Mouse (Mus musculus): ENCODE measurements around the gene Krt24. TPM values are rescaled to one million over a fixed set of nuclear protein-coding genes. Genes with fewer than 3 reads are reported as not detected.

Gene Krt24
- polyA plus RNA-seq, 1 experiment from 2014 or later = not detected

DNA sequence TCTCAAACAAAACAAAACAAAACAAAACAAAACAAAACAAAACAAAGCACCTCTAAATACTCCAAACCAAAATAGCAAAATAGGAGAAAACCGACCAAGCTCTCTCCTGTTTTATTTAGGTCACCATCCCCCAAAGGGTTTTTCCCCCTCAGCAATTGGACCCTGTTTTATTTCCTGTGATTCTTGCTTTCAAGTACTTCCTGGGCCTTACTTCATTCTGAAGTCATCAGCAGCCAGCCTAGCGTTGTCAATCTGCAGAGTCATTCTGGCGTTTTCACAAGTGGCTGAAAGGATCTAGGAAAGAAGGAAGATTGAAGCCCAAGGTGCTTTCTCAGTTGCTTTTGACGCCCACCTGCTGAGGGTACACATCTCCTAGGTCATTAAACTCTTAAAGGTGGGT lies 1.7 kb downstream of the Krt24 start:
- DNase-seq (ENCODE audit: low spot score) = no peak
- WGBS = 62% methylated on average over 4 of the region's 4 CpGs
- Histone ChIP-seq H3K27me3 (replicated peaks; ENCODE audit: low read depth, poor library complexity, severe bottlenecking) (0 out of 2 replicates have a peak, but pooled peaks cover 3% of the 10 kb centered on the region), H3K9me3 (no peaks in the 10 kb centered on the region), H3K27ac (replicated peaks) (no peak overlapping the region), H3K36me3 (replicated peaks) (no peaks in the 10 kb centered on the region), H3K4me3 (no peak overlapping the region), H3K4me1 (peaks cover 12% of the 10 kb centered on the region)

DNA sequence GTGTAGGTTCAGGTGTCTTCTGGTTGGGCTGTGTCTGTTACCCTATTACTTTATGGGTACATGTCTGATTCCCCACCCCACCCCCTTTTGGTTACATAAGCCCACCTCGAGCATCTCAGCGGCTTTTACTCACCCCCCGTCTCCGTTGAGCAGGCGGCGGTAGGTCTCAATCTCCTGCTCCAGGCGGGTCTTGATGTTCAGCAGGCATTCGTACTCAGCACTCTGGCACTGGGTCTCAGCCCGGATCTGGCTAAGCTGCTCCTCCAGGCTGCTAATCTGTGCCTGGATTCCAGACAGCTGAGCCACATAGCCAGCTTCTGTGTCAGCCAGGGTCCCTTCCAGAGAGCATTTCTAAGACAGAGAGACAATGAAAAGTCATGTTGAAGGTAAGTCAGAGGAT lies 3.9 kb downstream of the Krt24 start:
- H3K36me3 ChIP-seq (replicated peaks) = no peaks in the 10 kb centered on the region
- H3K27ac ChIP-seq (replicated peaks) = no peak overlapping the region
- no peak overlapping the region for H3K4me3 ChIP-seq
- no peaks in the 10 kb centered on the region for H3K9me3 ChIP-seq
- H3K4me1 ChIP-seq = peaks cover 12% of the 10 kb centered on the region
- WGBS = 84% methylated on average over 9 of the region's 9 CpGs
- no peak for DNase-seq (ENCODE audit: low spot score)
- H3K27me3 ChIP-seq (replicated peaks; ENCODE audit: low read depth, poor library complexity, severe bottlenecking) = 0 out of 2 replicates have a peak, but pooled peaks cover 3% of the 10 kb centered on the region

DNA sequence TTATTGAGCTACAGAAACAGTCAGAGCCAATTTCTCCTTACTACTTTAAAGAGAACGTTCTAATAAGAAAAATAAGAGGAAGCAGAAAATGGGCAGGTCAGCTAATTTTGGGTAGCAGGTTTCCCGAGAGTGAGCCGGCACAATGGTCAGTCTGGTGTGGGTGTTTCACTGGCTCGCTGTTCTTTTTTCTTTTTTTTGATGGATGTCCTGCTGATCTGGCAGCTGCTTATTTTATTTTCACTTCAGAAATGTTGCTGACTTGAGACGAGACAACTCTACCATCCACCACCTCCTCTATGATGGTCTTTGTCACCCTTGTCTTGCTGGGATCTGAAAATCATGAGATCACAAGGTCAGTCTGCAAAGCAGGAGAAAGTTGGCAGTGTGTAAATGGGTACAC lies 5.1 kb downstream of the Krt24 start:
- no peak for DNase-seq (ENCODE audit: low spot score)
- Histone ChIP-seq H3K4me3 (no peak overlapping the region), H3K36me3 (replicated peaks) (no peaks in the 10 kb centered on the region), H3K27me3 (replicated peaks; ENCODE audit: low read depth, poor library complexity, severe bottlenecking) (0 out of 2 replicates have a peak, but pooled peaks cover 3% of the 10 kb centered on the region), H3K9me3 (no peaks in the 10 kb centered on the region), H3K4me1 (peaks cover 14% of the 10 kb centered on the region), H3K27ac (replicated peaks) (no peak overlapping the region)
- 80% methylated on average over 5 of the region's 5 CpGs for WGBS

DNA sequence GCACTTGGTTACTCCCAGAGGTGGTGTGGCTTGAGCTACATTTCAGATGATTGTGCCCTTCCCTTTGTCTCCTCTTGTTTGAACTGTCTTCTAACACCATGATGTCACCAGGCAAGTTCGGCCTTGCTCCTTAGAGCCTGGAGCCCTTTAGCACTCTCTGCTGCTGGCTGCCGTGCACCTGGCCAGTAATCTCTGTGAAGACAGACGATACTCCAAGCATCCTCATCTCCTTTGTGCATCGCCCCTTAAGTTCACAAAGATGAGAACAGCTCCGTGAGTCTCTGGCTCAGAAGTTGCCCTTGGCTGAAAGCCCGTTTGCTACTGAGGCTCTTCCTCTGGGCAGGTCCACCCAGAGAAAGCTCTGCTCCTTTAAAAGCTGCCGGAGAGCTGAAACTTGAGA lies 8.3 kb downstream of the Krt24 start:
- 57% methylated on average over 7 of the region's 7 CpGs for WGBS
- H3K4me3 ChIP-seq = no peak overlapping the region
- peak; percentile 30 for DNase-seq (ENCODE audit: low spot score)
- H3K4me1 ChIP-seq = peaks cover 7% of the 10 kb centered on the region
- no peaks in the 10 kb centered on the region for H3K9me3 ChIP-seq
- no peaks in the 10 kb centered on the region for H3K36me3 ChIP-seq (replicated peaks)
- H3K27ac ChIP-seq (replicated peaks) = no peak overlapping the region
- H3K27me3 ChIP-seq (replicated peaks; ENCODE audit: low read depth, poor library complexity, severe bottlenecking) = 0 out of 2 replicates have a peak, but pooled peaks cover 4% of the 10 kb centered on the region

DNA sequence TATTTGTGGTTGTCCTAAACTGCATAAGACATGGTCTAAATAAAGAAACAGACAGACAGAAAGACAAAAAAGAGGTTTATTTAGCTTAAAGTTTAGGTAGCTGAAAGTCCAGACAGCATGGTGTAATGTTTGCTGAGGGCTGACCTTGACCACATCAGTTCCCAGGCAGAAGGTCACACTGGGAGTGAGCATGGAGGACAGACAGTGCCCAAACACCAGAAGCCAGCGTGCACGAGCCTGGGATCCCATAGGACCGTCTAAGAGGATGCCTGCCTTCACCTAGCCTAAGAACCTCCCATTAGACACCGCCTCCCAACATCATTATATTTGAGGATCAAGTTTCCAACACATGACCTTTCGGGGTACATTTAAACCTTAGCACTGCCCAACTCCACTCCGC lies 9.4 kb downstream of the Krt24 start:
- H3K36me3 ChIP-seq (replicated peaks) = no peaks in the 10 kb centered on the region
- DNase-seq (ENCODE audit: low spot score) = no peak
- 0 out of 2 replicates have a peak, but pooled peaks cover 4% of the 10 kb centered on the region for H3K27me3 ChIP-seq (replicated peaks; ENCODE audit: low read depth, poor library complexity, severe bottlenecking)
- H3K4me3 ChIP-seq = no peak overlapping the region
- WGBS = 66% methylated on average over 6 of the region's 6 CpGs
- H3K27ac ChIP-seq (replicated peaks) = no peak overlapping the region
- peaks cover 3% of the 10 kb centered on the region for H3K4me1 ChIP-seq
- H3K9me3 ChIP-seq = no peaks in the 10 kb centered on the region

DNA sequence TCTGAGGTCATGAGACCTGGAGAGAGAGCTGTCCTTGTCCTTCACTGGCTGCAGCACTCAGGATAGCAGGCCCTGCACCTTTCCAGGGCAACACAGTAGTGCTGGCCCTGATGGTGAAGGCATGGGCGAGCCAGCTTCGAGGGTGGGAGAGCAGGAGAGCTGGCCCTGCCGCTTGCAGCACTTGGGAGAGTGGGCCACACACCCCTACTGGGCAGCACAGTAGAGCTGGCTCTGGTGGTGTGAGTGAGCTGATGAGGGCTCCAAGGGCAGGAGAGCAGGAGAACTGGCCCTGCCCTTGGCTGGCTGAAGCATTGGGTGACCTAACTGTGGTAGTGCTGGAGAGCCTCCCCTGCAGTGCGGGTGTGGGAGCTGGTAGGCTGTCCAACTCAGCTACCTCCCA lies 12.3 kb downstream of the Krt24 start:
- Histone ChIP-seq H3K27me3 (replicated peaks; ENCODE audit: low read depth, poor library complexity, severe bottlenecking) (0 out of 2 replicates have a peak, but pooled peaks cover 4% of the 10 kb centered on the region), H3K4me3 (no peak overlapping the region), H3K36me3 (replicated peaks) (no peaks in the 10 kb centered on the region), H3K27ac (replicated peaks) (no peak overlapping the region), H3K9me3 (no peaks in the 10 kb centered on the region), H3K4me1 (peaks cover 8% of the 10 kb centered on the region)
- 83% methylated on average over 4 of the region's 4 CpGs for WGBS
- DNase-seq (ENCODE audit: low spot score) = no peak

DNA sequence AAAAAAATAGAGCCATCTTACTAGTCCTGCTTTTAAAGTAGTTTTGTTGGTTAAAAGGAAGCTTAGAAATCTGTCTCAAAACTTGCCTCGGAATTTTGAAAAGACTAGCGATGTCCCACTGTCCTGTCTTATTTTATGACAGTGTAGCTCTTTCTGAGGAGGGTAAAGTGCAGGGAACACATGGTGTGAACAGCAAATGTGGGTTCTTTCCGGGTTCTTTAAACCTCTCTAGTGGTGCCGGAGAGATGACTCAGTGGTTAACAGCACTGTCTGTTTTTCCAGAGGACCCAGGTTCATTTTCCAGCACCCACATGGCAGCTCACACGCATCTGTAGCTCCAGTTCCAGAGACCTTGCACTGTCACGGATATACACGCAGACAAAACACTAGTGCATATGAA lies 15.9 kb downstream of the Krt24 start:
- Histone ChIP-seq H3K27ac (replicated peaks) (no peak overlapping the region), H3K27me3 (replicated peaks; ENCODE audit: low read depth, poor library complexity, severe bottlenecking) (0 out of 2 replicates have a peak, but pooled peaks cover 4% of the 10 kb centered on the region), H3K4me1 (peaks cover 5% of the 10 kb centered on the region; the same call in 1 of the 2 replicates), H3K9me3 (no peaks in the 10 kb centered on the region), H3K4me3 (no peak overlapping the region), H3K36me3 (replicated peaks) (no peaks in the 10 kb centered on the region)
- no peak for DNase-seq (ENCODE audit: low spot score)
- WGBS = 80% methylated on average over 7 of the region's 7 CpGs

DNA sequence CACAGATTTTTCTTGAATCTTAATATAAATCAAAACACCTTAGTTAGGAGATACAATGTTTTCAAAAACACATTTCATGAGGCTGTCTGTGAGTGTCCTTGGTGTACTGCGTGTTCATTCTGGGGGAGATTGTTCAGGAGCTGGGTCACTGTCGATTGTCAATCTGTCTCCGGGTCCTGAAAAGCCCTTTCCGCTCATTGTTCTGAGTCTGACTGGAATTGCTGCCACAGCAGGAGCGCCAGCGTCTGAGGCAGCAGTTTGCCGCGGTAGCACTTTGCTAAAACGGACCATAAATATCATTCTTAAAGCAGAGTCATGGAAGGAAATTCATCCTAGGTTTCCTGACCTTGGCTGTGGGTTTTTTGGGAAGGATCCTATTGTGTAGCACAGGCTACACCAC lies 19.3 kb downstream of the Krt24 start:
- Histone ChIP-seq H3K36me3 (replicated peaks) (no peaks in the 10 kb centered on the region), H3K27me3 (replicated peaks; ENCODE audit: low read depth, poor library complexity, severe bottlenecking) (no peaks in the 10 kb centered on the region), H3K4me1 (peaks cover 5% of the 10 kb centered on the region; the same call in 1 of the 2 replicates), H3K4me3 (no peak overlapping the region), H3K27ac (replicated peaks) (no peak overlapping the region), H3K9me3 (no peaks in the 10 kb centered on the region)
- 51% methylated on average over 9 of the region's 9 CpGs for WGBS
- no peak for DNase-seq (ENCODE audit: low spot score)

DNA sequence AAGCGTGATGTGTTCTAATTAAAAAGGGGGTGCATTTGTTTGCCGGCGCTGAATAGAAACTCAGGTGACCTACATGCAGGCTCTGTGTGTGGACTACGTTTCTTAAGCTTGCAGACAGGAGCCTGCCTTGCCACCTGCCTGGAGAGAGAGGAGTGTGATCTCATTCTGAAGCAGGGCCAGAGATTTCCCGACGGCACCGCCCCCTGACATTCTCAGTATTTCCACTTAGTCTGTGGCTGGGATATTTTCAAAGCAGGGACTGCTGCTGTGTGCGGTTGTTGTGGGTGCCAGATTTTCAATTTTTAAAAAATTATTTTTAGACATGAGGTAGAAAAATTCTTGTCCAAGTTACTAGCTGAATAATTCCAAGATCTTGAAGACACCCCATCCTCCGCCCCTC lies 19.8 kb downstream of the Krt24 start:
- H3K36me3 ChIP-seq (replicated peaks) = no peaks in the 10 kb centered on the region
- H3K4me1 ChIP-seq = peaks cover 5% of the 10 kb centered on the region; the same call in 1 of the 2 replicates
- no peak overlapping the region for H3K27ac ChIP-seq (replicated peaks)
- DNase-seq (ENCODE audit: low spot score) = no peak
- H3K27me3 ChIP-seq (replicated peaks; ENCODE audit: low read depth, poor library complexity, severe bottlenecking) = no peaks in the 10 kb centered on the region
- WGBS = 76% methylated on average over 9 of the region's 9 CpGs
- H3K9me3 ChIP-seq = no peaks in the 10 kb centered on the region
- no peak overlapping the region for H3K4me3 ChIP-seq

DNA sequence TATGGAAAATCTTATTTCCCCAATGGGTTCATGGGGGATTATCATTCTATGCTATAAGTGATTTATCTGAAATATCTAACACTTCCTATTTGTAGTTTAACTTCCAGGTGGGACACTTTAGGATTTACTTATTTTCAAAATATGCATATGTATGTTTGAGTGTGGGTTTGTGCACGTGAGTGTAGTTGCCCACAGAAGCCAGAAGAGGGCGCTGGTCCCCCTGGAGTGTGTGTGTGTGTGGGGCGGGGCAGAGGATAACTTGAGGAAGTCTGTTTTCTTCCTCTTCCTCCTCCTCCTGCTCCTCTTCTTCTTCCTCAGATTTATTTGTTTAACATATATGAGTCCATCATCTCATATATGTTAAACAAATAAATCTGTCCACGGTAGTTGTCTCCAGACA lies 28.8 kb downstream of the Krt24 start:
- Histone ChIP-seq H3K4me1 (no peaks in the 10 kb centered on the region), H3K27me3 (replicated peaks; ENCODE audit: low read depth, poor library complexity, severe bottlenecking) (no peaks in the 10 kb centered on the region), H3K4me3 (no peak overlapping the region), H3K9me3 (no peaks in the 10 kb centered on the region), H3K27ac (replicated peaks) (no peak overlapping the region), H3K36me3 (replicated peaks) (no peaks in the 10 kb centered on the region)
- WGBS = 72% methylated on average over 4 of the region's 4 CpGs
- no peak for DNase-seq (ENCODE audit: low spot score)

DNA sequence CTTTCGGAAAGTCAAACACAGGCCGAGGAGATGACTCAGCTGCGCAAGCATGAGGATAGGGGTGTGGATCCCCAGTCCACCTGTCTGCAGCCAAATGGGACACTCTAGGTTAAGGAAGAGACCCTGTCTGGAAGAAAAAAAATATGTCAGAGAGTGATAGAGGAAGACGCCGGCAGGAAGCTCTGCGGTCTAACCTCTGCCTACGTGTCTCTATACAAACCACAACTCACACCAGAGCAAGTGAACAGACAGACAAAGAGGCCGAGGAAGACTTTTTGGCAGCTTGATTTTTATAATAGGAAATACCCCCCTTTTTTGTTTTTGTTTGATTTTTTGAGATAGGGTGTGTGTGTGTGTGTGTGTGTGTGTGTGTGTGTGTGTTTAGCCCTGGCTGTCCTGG lies 29.7 kb downstream of the Krt24 start:
- DNase-seq (ENCODE audit: low spot score) = no peak
- Histone ChIP-seq H3K27me3 (replicated peaks; ENCODE audit: low read depth, poor library complexity, severe bottlenecking) (no peaks in the 10 kb centered on the region), H3K27ac (replicated peaks) (no peak overlapping the region), H3K4me1 (peaks cover 4% of the 10 kb centered on the region; the same call in 1 of the 2 replicates), H3K36me3 (replicated peaks) (no peaks in the 10 kb centered on the region), H3K9me3 (no peaks in the 10 kb centered on the region), H3K4me3 (no peak overlapping the region)
- 95% methylated on average over 8 of the region's 8 CpGs for WGBS

DNA sequence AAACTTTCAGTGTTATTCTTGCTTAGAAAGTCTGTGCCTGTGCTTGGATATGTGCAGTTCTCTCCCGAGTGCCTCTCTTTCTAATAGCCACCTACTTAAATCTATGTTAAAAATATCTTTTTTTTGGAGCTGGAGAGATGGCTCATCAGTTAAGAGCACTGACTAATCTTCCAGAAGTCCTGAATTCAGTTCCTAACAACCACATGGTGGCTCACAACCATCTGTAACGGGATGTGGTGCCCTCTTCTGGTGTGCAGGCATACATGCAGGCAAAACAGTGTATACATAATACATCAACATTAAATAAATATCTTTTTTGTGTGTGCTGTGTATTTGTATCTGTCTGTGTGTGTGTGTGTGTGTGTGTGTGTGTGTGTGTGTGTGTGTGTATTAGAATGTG lies 31.2 kb downstream of the Krt24 start:
- no peak overlapping the region for H3K27ac ChIP-seq (replicated peaks)
- H3K27me3 ChIP-seq (replicated peaks; ENCODE audit: low read depth, poor library complexity, severe bottlenecking) = no peaks in the 10 kb centered on the region
- H3K9me3 ChIP-seq = no peaks in the 10 kb centered on the region
- no peak overlapping the region for H3K4me3 ChIP-seq
- H3K4me1 ChIP-seq = peaks cover 5% of the 10 kb centered on the region; the same call in 1 of the 2 replicates
- no peaks in the 10 kb centered on the region for H3K36me3 ChIP-seq (replicated peaks)
- DNase-seq (ENCODE audit: low spot score) = no peak
- WGBS = 66% methylated on average over 2 of the region's 2 CpGs

DNA sequence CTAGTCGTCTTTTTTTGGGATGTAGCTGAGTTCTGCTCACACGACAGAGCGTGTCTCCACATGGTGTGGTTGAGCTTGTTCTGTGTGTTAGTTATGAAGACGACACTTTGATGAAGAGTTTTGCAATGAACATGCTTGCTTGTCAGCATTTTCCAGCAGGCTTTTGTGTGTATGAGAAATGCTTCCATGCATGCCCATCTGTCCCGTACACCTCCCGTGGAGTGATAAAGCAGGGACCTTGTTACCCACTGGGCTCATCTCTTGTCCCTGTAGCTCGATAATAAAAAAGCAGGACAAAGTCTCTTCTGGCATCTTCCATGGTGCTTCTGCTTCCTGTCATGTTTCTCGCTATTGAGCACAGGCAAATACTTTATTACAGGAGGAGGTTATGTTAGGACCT lies 32.4 kb downstream of the Krt24 start:
- DNase-seq (ENCODE audit: low spot score) = no peak
- H3K4me3 ChIP-seq = no peak overlapping the region
- H3K27me3 ChIP-seq (replicated peaks; ENCODE audit: low read depth, poor library complexity, severe bottlenecking) = no peaks in the 10 kb centered on the region
- H3K4me1 ChIP-seq = peaks cover 5% of the 10 kb centered on the region; the same call in 1 of the 2 replicates
- H3K36me3 ChIP-seq (replicated peaks) = no peaks in the 10 kb centered on the region
- WGBS = 79% methylated on average over 8 of the region's 8 CpGs
- H3K9me3 ChIP-seq = no peaks in the 10 kb centered on the region
- no peak overlapping the region for H3K27ac ChIP-seq (replicated peaks)

Data from embryonic facial prominence, embryonic 10.5 days (tissue).